Mouse (Mus musculus): Measurements from ENCODE around the gene Car3.

Car3 gene

GRCm38 (mm10) chr3:14904165-14904564 lies 40.9 kb downstream of the Car3 start:
- no peak for DNase-seq (ENCODE audit: extremely low spot score, low read depth, low spot score)

GRCm38 (mm10) chr3:14907271-14907670 lies 44.0 kb downstream of the Car3 start:
- no peak for DNase-seq (ENCODE audit: extremely low spot score, low read depth, low spot score)

DNA sequence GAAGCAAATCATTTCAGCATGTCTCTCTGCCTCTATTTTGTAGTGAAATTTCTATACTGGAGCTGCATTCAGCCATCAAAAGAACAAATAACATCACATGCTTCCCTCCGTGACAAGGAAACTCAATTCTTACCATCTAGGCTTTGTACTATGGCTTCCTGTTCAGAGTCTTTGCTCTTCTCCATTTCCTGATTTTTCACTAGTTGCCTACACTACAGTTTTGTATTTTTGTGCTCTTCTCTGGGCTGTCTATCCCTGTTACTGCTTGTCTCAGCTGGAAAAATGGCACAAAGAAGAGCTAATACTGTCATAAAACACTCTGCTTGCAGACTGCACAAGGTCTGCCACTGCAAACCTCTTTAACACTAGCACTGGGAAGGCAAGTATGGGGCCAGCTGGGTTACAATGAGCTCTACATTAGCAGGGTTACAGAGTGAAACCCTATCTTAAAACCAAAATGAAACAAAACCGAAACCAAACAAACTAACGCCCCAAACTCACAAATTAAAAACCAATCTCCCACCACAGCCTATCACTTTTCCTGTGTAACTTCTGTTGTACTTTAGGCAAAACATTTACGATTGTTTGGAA lies 48.8 kb downstream of the Car3 start:
- no peak for DNase-seq (ENCODE audit: extremely low spot score, low read depth, low spot score)

- DNase-seq (ENCODE audit: extremely low spot score, low read depth, low spot score), result no peak
These were observed 50.5 kb downstream of the Car3 start for GRCm38 (mm10) chr3:14913774-14914173.

- no peak for DNase-seq (ENCODE audit: extremely low spot score, low read depth, low spot score)
These were observed 52.0 kb downstream of the Car3 start for GRCm38 (mm10) chr3:14915355-14915754.

DNA sequence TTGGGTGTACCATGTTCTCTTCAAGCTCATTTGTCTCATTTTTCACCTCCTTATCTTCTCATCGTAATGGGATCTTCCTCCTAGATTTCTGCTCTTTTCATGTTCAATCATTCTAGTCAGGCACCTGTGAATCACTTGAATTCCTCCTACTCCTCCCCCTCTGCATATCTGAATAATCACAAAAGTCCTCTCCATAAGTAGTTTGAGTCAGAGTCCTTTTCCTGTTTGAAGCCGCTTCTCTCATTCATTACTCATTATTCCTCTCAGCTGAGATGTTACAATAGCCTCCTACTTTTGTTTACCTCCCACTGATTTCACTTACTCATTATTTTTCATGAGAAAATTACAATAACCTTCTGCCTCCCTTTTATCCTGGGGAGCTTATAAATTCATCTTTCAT lies 53.9 kb downstream of the Car3 start:
- DNase-seq (ENCODE audit: extremely low spot score, low read depth, low spot score), result no peak
